Mouse (Mus musculus) limb, embryonic 11.5 days (tissue): ENCODE results near the gene Ky. TPM values are rescaled to one million over a fixed set of nuclear protein-coding genes. Genes with fewer than 3 reads are reported as not detected.

Experiments
- ATAC-seq: fragments of 200-750 bp; cut with Nextera tagmentation; 2 replicates; pipeline ENCODE4 v1.8.0; 2017; ENCODE audit warnings: low read depth; ENCODE audit not compliant: insufficient number of reproducible peaks, low FRiP score, low TSS enrichment
- DNase-seq: peaks from one replicate; pipeline ENCODE4 v3.0.0-alpha.2; 2015; ENCODE audit warnings: low spot score
- H3K27ac ChIP-seq: fragments of 300-500 bp; sonication (generic); replicated peaks from 2 replicates; pipeline ENCODE4 v1.5.1; 2014; ENCODE audit warnings: low read depth, mild to moderate bottlenecking, low read length
- H3K27me3 ChIP-seq: fragments of 300-500 bp; sonication (generic); 2 replicates; pipeline ENCODE4 v1.6.1; 2014; ENCODE audit warnings: mild to moderate bottlenecking, low read length, mixed read lengths; ENCODE audit not compliant: control insufficient read depth, insufficient read depth
- H3K36me3 ChIP-seq: fragments of 300-500 bp; sonication (generic); 2 replicates; pipeline ENCODE4 v1.6.1; 2014; ENCODE audit warnings: mild to moderate bottlenecking, low read length, moderate library complexity, mixed read lengths; ENCODE audit not compliant: control insufficient read depth, insufficient read depth
- H3K4me1 ChIP-seq: fragments of 300-500 bp; sonication (generic); 2 replicates; pipeline ENCODE4 v1.6.1; 2014; ENCODE audit warnings: low read length, mixed read lengths; ENCODE audit not compliant: control insufficient read depth, insufficient read depth
- H3K4me2 ChIP-seq: fragments of 300-500 bp; sonication (generic); 2 replicates; pipeline ENCODE4 v1.6.1; 2014; ENCODE audit warnings: low read depth, mild to moderate bottlenecking, moderate library complexity; ENCODE audit not compliant: severe bottlenecking
- H3K4me3 ChIP-seq: fragments of 300-500 bp; sonication (generic); 2 replicates; pipeline ENCODE4 v1.5.1; 2014; ENCODE audit warnings: low read depth, low read length
- H3K9ac ChIP-seq: fragments of 300-500 bp; sonication (generic); 2 replicates; pipeline ENCODE4 v1.6.1; 2014; ENCODE audit warnings: mild to moderate bottlenecking, low read length
- H3K9me3 ChIP-seq: fragments of 300-500 bp; sonication (generic); 2 replicates; pipeline ENCODE4 v1.6.1; 2016; ENCODE audit warnings: low read length; ENCODE audit not compliant: control insufficient read depth
- WGBS: fragments of 180-500 bp; shearing (Covaris S2); extraction: QIAGEN DNeasy Blood & Tissue Kit; methylation state at CpG from one replicate; pipeline ENCODE4 v1.1.7; 2014; 5-methylcytosine and 5-hydroxymethylcytosine counted together
- polyA plus RNA-seq: library from polyadenylated mRNA; unstranded; fragments of >200 nt; fragmentation: Nextera tagmentation; extraction: Ambion mirVana; gene quantifications from 2 replicates; pipeline ENCODE4 v1.2.1, GENCODE M21; 2014

Gene Ky
- polyA plus RNA-seq, 1 experiment from 2014 or later, result 0.23 TPM

DNA sequence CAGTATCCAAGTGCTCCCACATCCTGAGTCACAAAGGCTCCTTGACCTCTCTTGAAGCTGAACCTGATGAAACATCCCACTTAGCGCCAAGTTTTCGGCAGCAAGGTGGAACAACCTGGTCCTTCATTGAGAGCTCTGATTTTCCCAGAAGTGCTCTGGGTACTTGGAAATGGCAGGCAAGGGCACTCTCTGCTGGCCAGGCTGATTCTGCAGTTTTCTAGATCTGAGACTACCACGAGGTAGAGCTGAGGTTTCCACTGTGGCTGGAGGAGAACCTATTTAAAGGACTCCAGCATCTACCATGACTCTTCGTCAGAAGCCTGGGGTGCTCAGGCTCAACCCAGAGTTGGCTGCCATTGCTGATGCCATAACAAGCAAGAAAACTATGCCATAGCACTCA is 8.0 kb downstream of the Ky start:
- Histone ChIP-seq H3K9ac (no peak overlapping the region), H3K4me2 (no peak overlapping the region), H3K27ac (no peak overlapping the region), H3K9me3 (no peaks in the 10 kb centered on the region), H3K36me3 (no peaks in the 10 kb centered on the region), H3K4me1 (no peaks in the 10 kb centered on the region), H3K27me3 (no peaks in the 10 kb centered on the region), H3K4me3 (no peak overlapping the region)
- 79% methylated on average over 4 of the region's 4 CpGs for WGBS
- ATAC-seq (no peak), DNase-seq (no peak)

DNA sequence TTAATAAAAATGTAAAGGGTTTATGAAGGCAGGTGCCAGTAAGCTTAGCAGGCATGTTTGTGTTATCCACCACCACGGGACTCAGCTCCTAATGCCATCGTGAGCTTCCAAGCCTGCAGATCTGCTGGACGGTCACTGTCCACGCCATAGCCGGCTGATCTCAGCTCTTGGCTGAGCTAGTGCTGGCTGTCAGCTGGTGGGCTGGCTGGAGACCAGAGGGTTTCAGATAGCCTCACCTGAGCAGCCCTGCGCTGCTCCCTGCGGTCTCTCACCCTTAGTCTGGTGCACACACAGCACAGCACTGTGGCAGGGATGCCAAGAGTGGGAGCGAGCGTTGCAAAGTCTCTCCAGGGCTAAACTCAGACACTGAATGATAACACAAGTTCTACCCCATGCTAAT is 12.9 kb downstream of the Ky start:
- Histone ChIP-seq H3K27ac (no peak overlapping the region), H3K27me3 (no peaks in the 10 kb centered on the region), H3K4me3 (no peak overlapping the region), H3K4me1 (no peaks in the 10 kb centered on the region), H3K9ac (no peak overlapping the region), H3K36me3 (no peaks in the 10 kb centered on the region), H3K4me2 (no peak overlapping the region), H3K9me3 (no peaks in the 10 kb centered on the region)
- no peak for ATAC-seq
- 92% methylated on average over 9 of the region's 9 CpGs for WGBS
- no peak for DNase-seq

DNA sequence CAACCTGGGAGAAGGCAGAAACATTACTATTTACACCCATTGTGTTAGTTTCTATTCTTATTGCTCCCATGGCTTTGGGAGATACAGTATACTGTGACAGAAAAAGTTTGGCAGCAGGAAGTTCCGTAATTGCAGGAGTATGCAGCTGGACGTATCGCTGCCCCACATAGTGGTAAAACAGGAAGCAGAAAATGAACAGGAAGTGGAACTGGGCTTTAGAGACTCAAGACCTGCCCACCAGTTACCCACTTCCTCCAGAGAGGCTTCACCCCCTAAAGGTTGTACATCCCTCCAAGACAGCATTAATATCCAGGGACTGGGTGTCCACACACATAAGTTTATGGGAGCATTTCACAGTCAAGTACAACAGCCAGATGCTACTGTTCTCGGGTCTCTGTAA is 15.8 kb downstream of the Ky start:
- DNase-seq (no peak), ATAC-seq (no peak)
- no peak overlapping the region for H3K27ac ChIP-seq
- no peaks in the 10 kb centered on the region for H3K27me3 ChIP-seq
- H3K4me1 ChIP-seq, result no peaks in the 10 kb centered on the region
- no peak overlapping the region for H3K4me3 ChIP-seq
- H3K36me3 ChIP-seq, result no peaks in the 10 kb centered on the region
- no peak overlapping the region for H3K4me2 ChIP-seq
- no peak overlapping the region for H3K9ac ChIP-seq
- 78% methylated on average over 4 of the region's 4 CpGs for whole genome bisulfite sequencing
- H3K9me3 ChIP-seq, result no peaks in the 10 kb centered on the region

DNA sequence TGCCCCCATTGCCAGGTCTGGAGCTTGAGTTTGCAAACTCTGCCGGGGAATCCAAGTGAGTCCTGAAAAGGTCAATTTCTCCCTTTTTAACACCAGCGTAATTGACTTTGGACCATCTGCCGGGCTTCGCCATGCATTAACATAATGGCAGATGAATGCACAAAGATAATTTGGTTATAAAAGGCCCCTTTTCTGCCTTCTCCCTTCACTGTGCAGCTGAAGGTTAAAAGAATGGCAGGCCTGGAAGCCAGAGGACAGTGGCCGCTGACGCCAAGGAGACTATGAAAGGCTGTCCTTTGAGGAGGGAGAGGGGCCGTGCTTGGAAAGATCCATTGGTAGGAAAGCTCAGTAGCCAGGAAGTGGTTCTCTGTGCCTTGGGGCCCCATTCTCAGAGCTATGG is 22.6 kb downstream of the Ky start:
- H3K4me2 ChIP-seq, result no peak overlapping the region
- no peaks in the 10 kb centered on the region for H3K9me3 ChIP-seq
- H3K36me3 ChIP-seq, result no peaks in the 10 kb centered on the region
- H3K9ac ChIP-seq, result no peak overlapping the region
- H3K27me3 ChIP-seq, result peaks cover 8% of the 10 kb centered on the region; the same call in 1 of the 2 replicates
- 89% methylated on average over 7 of the region's 7 CpGs for WGBS
- DNase-seq, result no peak
- H3K4me3 ChIP-seq, result no peak overlapping the region
- H3K4me1 ChIP-seq, result peaks cover 16% of the 10 kb centered on the region
- ATAC-seq, result no peak
- H3K27ac ChIP-seq, result no peak overlapping the region

DNA sequence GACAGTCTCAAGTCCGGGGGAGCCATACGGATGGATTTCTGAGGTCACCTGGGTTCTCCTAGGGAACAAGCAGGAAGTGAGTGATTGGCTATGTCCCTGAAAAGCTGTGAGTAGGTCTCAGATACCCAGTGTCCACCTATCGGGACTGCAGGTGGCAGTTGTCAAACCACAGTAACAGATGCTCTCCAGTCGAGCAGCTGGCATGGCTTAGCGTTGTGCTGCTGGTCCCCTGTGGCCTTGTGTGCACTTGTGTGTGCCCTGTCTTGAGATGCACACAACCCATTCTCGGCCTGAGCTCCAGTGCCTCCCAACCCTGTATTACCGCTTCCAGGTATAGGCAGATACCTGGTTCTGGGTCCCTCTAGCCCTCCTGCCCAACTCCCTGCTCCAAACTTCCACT is 23.0 kb downstream of the Ky start:
- H3K4me2 ChIP-seq, result no peak overlapping the region
- peaks cover 10% of the 10 kb centered on the region; the same call in 1 of the 2 replicates for H3K27me3 ChIP-seq
- ATAC-seq, result no peak

DNA sequence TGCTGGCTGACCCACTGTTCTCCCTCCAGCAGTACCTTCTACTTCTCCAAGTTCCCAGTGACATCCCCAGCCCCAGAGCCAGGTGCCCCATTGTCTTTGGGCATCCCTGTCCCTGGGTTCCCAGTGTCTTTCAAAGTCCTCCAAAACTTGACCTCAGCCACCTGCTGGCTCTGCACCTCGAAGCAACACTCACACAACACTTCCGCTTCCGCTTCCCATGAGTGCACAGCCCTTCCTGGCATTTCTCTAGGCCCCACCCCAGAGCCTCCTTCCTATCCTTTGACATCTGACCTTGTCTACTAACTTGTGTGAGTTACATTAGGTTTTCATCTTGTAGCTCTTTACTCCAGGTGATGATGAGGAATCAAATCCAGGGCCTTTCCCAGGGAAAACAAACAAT is 23.5 kb downstream of the Ky start:
- 83% methylated on average over 3 of the region's 3 CpGs for WGBS
- H3K9me3 ChIP-seq, result no peaks in the 10 kb centered on the region
- no peak overlapping the region for H3K27ac ChIP-seq
- DNase-seq, result no peak
- no peak overlapping the region for H3K4me3 ChIP-seq
- no peak overlapping the region for H3K4me2 ChIP-seq
- peaks cover 16% of the 10 kb centered on the region for H3K4me1 ChIP-seq
- H3K27me3 ChIP-seq, result peaks cover 10% of the 10 kb centered on the region; the same call in 1 of the 2 replicates
- no peaks in the 10 kb centered on the region for H3K36me3 ChIP-seq
- no peak overlapping the region for H3K9ac ChIP-seq
- ATAC-seq, result no peak

More for the DNA sequence above, 23.0 kb downstream of the Ky start:
- H3K9me3 ChIP-seq, result no peaks in the 10 kb centered on the region
- H3K9ac ChIP-seq, result no peak overlapping the region
- WGBS, result 87% methylated on average over 7 of the region's 7 CpGs
- peaks cover 16% of the 10 kb centered on the region for H3K4me1 ChIP-seq
- H3K4me3 ChIP-seq, result no peak overlapping the region
- H3K27ac ChIP-seq, result no peak overlapping the region
- no peak for DNase-seq
- no peaks in the 10 kb centered on the region for H3K36me3 ChIP-seq

DNA sequence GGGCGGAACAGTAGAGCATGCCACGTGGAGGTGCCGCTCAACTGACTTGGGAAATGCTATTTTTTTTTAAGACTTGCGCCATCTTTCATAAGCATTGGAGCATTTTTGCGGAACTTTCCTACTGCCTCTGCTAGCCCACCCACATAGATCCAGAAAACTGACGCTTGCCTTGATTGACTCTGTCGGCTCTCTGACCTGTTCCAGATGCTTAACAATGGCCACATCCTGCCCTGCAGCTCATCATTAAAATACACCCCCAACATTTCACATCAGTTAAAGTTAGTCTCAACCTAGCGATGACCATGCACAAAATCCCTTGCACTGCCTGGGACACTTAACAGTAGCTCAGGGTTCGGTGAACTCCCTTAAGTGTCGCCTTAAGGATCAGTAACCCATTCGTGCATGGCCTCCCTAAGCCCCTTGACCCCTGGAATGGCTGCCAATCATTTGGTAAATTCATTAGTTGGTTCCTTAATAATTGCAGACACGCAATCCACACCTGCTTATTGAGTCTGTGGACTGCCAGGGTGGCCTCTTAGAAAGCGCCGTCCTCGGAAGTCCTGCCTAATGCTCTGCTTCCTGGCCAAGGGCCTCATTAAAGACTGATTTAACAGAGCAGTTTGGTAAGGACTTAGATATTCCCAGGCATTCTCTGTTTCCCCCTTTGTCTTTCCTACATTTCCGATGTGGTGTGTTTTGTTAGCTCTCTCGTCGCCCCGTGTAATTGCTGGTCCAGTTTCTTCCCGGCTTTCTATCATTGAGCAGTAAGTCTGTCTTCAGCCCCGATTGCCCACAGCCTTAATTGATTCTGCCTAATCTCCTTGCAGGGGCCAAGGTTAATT is 25.7 kb downstream of the Ky start:
- no peaks in the 10 kb centered on the region for H3K36me3 ChIP-seq
- H3K27ac ChIP-seq, result no peak overlapping the region
- peaks cover 16% of the 10 kb centered on the region for H3K4me1 ChIP-seq
- H3K9me3 ChIP-seq, result no peaks in the 10 kb centered on the region
- 22% methylated on average over 21 of the region's 21 CpGs for WGBS
- peaks cover 10% of the 10 kb centered on the region; the same call in 1 of the 2 replicates for H3K27me3 ChIP-seq
- DNase-seq (peak; percentile 70), ATAC-seq (peak; percentile 15; the same call in 1 of the 2 replicates)
- H3K4me3 ChIP-seq, result no peak overlapping the region
- H3K9ac ChIP-seq, result no peak overlapping the region
- peak overlapping the region; percentile 10; the same call in 1 of the 2 replicates for H3K4me2 ChIP-seq

DNA sequence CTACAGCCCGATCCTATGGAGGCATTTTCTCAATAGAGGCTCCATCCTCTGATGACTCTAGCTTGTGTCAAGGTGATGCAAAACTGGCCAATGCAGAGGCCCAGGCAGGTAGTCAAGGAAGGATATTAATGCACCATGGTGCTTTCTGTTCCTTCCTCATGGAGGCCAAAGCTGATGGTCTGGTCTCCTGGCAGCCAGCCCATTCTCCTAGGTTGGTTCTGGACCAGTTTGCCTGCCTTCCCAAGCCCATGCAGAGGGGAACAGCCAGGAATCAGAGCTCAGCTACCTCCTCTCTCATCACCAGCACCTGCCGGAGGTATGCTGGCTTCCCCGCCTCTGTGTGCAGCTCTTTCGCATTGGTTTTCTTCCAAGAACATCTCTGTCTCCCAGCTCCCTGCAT is 31.4 kb downstream of the Ky start:
- H3K4me1 ChIP-seq, result peaks cover 7% of the 10 kb centered on the region
- 89% methylated on average over 4 of the region's 4 CpGs for WGBS
- no peak overlapping the region for H3K4me3 ChIP-seq
- H3K36me3 ChIP-seq, result no peaks in the 10 kb centered on the region
- no peak for ATAC-seq
- no peak overlapping the region for H3K4me2 ChIP-seq
- no peak overlapping the region for H3K27ac ChIP-seq
- DNase-seq, result no peak
- no peak overlapping the region for H3K9ac ChIP-seq
- no peaks in the 10 kb centered on the region for H3K9me3 ChIP-seq
- H3K27me3 ChIP-seq, result peaks cover 9% of the 10 kb centered on the region; the same call in 1 of the 2 replicates
